Mouse (Mus musculus): ENCODE results near the gene Ksr1. TPM values are rescaled to one million over a fixed set of nuclear protein-coding genes. Genes with fewer than 3 reads are reported as not detected.

Gene Ksr1
- polyA plus RNA-seq, 1 experiment from 2014 or later, result 4.7 TPM

DNA sequence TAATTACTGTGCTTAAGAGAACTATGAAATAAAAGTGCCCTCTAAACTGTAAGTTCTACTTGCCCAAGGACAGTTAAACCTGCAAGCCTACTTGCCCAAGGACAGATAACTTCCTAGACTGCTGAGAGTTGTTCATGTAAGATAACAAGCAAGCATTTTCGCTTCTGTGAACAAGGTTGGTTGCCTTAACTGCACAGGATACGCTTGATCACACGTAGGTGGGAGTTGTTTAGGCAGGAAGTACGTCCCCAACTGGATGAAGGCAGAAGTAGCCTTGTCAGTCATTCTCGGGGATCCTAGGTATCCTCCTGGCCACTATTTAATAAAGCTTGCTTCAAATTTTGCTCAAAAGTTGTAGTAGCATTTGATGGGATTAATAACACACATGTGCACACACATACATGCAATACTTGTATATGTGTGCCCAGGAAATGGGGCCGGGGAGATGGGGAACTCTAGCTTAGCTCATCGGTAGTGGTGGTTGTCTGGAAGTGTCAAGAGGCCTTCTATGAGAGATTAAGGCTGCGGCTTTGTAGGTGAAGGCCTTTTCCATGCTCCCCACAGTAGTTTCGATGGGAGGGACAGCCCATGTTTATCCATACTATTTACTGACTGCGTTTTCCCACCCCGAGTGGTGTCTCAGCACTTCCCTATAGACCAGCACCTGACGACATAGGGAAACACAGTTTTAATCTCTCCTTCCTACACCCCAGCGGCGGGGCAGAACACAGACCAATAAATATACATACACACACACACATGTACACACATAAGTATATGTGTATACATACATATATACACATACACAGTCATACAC, 140.4 kb downstream of the Ksr1 start:
- H3K4me1 ChIP-seq (replicated peaks; ENCODE audit: control insufficient read depth, insufficient read depth, low read length), result peaks cover 8% of the 10 kb centered on the region; the same call in 1 of the 2 replicates
- H3K27ac ChIP-seq (ENCODE audit: low read depth, low read length), result peak overlapping the region; percentile 46; the same call in 1 of the 2 replicates
- no peak overlapping the region for H3K4me2 ChIP-seq (replicated peaks; ENCODE audit: low read depth)
- no peak overlapping the region for H3K4me3 ChIP-seq (ENCODE audit: low read depth, low read length)
- ATAC-seq, result no peak
- no peaks in the 10 kb centered on the region for H3K36me3 ChIP-seq (ENCODE audit: control insufficient read depth, insufficient read depth)
- 58% methylated on average over 14 of the region's 14 CpGs for WGBS
- no peaks in the 10 kb centered on the region for H3K27me3 ChIP-seq (replicated peaks; ENCODE audit: control insufficient read depth, insufficient read depth, low read length)
- H3K9ac ChIP-seq (ENCODE audit: low read depth, low read length), result no peak overlapping the region
- no peaks in the 10 kb centered on the region for H3K9me3 ChIP-seq (ENCODE audit: control insufficient read depth)
- no peak for TF ChIP-seq CTCF (IDR thresholded peaks at IDR 0.05; ENCODE audit: low read depth)

DNA sequence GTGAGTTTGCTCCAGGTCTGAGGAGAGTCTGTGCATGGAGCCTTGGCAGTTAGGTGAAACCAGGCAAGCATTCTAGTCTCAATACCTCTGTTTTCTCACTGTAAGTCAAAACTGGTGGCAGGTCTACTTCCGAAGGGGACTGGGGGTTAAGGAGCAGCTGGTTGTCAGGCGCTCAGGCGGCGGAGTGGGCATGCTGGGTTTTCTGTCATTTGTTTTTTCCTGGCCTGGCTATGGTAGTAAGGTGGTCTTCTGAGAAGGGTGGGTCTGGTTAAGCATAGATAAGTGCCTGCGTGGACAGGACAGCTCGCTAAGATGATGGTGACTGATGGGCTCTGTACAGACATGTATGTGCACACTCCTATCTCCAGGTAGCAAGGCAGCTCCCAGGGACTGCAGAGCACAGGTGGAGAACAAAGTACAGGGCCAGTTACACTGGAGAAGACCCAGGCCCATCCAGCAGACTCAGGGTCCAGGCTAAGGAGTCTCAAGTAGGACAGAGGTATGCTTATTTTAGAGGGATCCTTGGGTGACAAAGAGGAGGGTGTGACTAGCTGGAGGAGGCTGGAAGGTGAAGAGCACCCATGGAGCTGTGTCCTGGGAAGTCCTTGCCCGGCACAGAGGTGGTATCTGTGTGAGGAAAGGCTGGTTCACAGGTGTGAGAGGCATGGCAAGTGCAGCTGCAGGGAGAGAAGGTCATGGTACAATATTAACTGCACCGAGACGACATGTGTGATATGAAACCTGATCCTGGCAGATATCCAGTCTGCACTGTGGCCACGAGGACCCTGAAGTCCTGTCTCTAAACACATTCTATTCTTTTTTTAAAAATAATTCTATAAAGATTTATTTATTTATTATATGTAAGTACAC, 142.2 kb downstream of the Ksr1 start:
- no peak for TF ChIP-seq CTCF (IDR thresholded peaks at IDR 0.05; ENCODE audit: low read depth)
- Histone ChIP-seq H3K9me3 (ENCODE audit: control insufficient read depth) (no peaks in the 10 kb centered on the region), H3K4me1 (replicated peaks; ENCODE audit: control insufficient read depth, insufficient read depth, low read length) (peaks cover 8% of the 10 kb centered on the region; the same call in 1 of the 2 replicates), H3K27ac (ENCODE audit: low read depth, low read length) (peak overlapping the region; percentile 85), H3K36me3 (ENCODE audit: control insufficient read depth, insufficient read depth) (no peaks in the 10 kb centered on the region), H3K4me2 (replicated peaks; ENCODE audit: low read depth) (no peak overlapping the region), H3K4me3 (ENCODE audit: low read depth, low read length) (no peak overlapping the region), H3K27me3 (replicated peaks; ENCODE audit: control insufficient read depth, insufficient read depth, low read length) (no peaks in the 10 kb centered on the region), H3K9ac (ENCODE audit: low read depth, low read length) (no peak overlapping the region)
- 53% methylated on average over 10 of the region's 10 CpGs for WGBS
- ATAC-seq, result peak; percentile 17; the same call in 1 of the 2 replicates

DNA sequence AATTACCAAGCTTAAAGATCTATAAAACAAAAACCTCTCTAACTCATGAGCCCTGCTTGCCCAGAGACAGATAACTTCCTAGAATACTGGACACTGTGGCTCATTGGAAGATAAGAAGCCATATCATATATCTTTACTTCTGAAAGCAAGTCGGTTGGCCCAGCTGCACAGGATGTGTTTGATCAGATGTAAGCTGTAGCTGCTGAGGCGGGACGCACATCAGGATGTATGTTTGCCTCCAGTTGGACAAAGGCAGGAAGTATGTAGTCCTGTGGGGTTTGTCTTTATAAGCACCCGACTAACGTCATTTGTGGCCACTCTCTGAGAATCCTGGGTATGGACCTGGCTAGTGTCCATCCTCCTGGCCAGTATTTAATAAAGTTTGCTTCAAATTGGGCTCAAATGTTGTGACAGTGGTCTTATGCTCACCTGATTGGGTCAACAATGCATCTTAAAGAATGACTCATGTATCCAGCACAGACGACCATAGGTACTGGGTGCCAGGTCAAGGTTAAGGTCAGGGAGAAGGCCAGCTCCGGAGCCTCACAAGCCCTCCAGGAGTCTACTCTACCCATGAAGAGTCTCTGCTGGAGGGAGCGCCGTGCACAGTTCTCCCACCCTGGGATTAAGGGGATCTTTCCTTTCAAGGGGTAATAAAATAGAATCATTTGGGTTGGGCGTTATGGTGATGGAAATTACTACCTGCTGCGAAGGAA, 143.0 kb downstream of the Ksr1 start:
- 0 out of 2 replicates have a peak, but pooled peaks have one; percentile 23 for ATAC-seq
- H3K4me3 ChIP-seq (ENCODE audit: low read depth, low read length), result no peak overlapping the region
- H3K27me3 ChIP-seq (replicated peaks; ENCODE audit: control insufficient read depth, insufficient read depth, low read length), result no peaks in the 10 kb centered on the region
- no peak for TF ChIP-seq CTCF (IDR thresholded peaks at IDR 0.05; ENCODE audit: low read depth)
- H3K9ac ChIP-seq (ENCODE audit: low read depth, low read length), result no peak overlapping the region
- no peaks in the 10 kb centered on the region for H3K36me3 ChIP-seq (ENCODE audit: control insufficient read depth, insufficient read depth)
- peaks cover 8% of the 10 kb centered on the region; the same call in 1 of the 2 replicates for H3K4me1 ChIP-seq (replicated peaks; ENCODE audit: control insufficient read depth, insufficient read depth, low read length)
- H3K4me2 ChIP-seq (replicated peaks; ENCODE audit: low read depth), result peak overlapping the region; percentile 21; the same call in 1 of the 2 replicates
- H3K27ac ChIP-seq (ENCODE audit: low read depth, low read length), result peak overlapping the region; percentile 85
- 34% methylated on average over 11 of the region's 11 CpGs for WGBS
- H3K9me3 ChIP-seq (ENCODE audit: control insufficient read depth), result no peaks in the 10 kb centered on the region

DNA sequence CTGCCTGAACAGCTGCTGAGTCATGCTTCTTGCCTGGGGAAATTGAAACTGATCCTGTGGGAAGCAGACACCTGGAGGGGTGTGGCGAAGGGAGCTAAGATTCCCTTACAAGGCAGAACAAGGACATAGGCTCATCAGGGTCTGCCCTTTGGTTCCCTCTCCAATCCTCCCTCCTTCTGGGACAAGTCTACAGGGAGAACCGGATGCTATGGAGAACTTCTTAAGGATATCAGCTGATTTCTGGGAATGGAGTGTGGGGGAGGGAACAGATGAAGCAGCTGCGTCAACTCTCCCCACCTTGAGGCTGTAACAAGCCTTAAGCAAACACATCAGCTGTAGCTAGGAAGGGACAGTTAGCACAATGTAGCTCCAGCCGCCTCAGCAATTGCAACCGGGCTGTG, 143.7 kb downstream of the Ksr1 start:
- peak overlapping the region; percentile 85 for H3K27ac ChIP-seq (ENCODE audit: low read depth, low read length)
- WGBS, result 18% methylated on average over 5 of the region's 5 CpGs
- no peaks in the 10 kb centered on the region for H3K36me3 ChIP-seq (ENCODE audit: control insufficient read depth, insufficient read depth)
- H3K4me1 ChIP-seq (replicated peaks; ENCODE audit: control insufficient read depth, insufficient read depth, low read length), result peaks cover 8% of the 10 kb centered on the region; the same call in 1 of the 2 replicates
- no peaks in the 10 kb centered on the region for H3K27me3 ChIP-seq (replicated peaks; ENCODE audit: control insufficient read depth, insufficient read depth, low read length)
- ATAC-seq, result peak; percentile 87
- peak overlapping the region; percentile 21; the same call in 1 of the 2 replicates for H3K4me2 ChIP-seq (replicated peaks; ENCODE audit: low read depth)
- no peak for TF ChIP-seq CTCF (IDR thresholded peaks at IDR 0.05; ENCODE audit: low read depth)
- H3K4me3 ChIP-seq (ENCODE audit: low read depth, low read length), result no peak overlapping the region
- H3K9ac ChIP-seq (ENCODE audit: low read depth, low read length), result no peak overlapping the region
- no peaks in the 10 kb centered on the region for H3K9me3 ChIP-seq (ENCODE audit: control insufficient read depth)

DNA sequence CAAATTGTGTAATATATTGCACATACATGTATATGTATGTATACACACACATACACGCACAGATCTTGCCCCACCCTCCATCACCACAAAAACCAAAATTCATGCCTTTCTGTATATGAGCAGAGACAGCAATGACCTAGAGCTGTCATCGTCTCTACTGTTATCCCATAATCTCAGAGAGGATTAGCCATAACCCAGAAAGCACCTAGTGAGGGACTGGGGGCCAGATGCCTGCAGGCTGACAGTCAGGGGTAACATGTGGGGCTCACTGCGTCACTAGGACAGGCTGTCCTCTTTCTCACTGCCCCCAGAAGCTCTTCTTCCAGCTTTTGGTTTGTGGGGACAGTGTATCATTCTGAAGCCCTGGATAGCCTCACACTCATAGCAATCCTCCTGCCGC, 144.3 kb downstream of the Ksr1 start:
- H3K27me3 ChIP-seq (replicated peaks; ENCODE audit: control insufficient read depth, insufficient read depth, low read length), result no peaks in the 10 kb centered on the region
- H3K36me3 ChIP-seq (ENCODE audit: control insufficient read depth, insufficient read depth), result no peaks in the 10 kb centered on the region
- H3K4me1 ChIP-seq (replicated peaks; ENCODE audit: control insufficient read depth, insufficient read depth, low read length), result peaks cover 8% of the 10 kb centered on the region; the same call in 1 of the 2 replicates
- no peak overlapping the region for H3K4me2 ChIP-seq (replicated peaks; ENCODE audit: low read depth)
- no peak overlapping the region for H3K4me3 ChIP-seq (ENCODE audit: low read depth, low read length)
- H3K27ac ChIP-seq (ENCODE audit: low read depth, low read length), result peak overlapping the region; percentile 85
- no peak overlapping the region for H3K9ac ChIP-seq (ENCODE audit: low read depth, low read length)
- WGBS, result 75% methylated on average over 4 of the region's 4 CpGs
- H3K9me3 ChIP-seq (ENCODE audit: control insufficient read depth), result no peaks in the 10 kb centered on the region
- ATAC-seq, result no peak
- TF ChIP-seq CTCF (IDR thresholded peaks at IDR 0.05; ENCODE audit: low read depth), result no peak
